Mouse (Mus musculus) liver, adult 2 months (tissue): Measurements from ENCODE around the gene Muc1.

ENCODE experiments used
- CTCF ChIP-seq: fragments of 200-500 bp; IDR thresholded peaks from 2 replicates; pipeline ENCODE4 v1.5.1; 2011; ENCODE audit warnings: low read depth, low read length, control low read depth
- POLR2A ChIP-seq: fragments of 200-500 bp; IDR thresholded peaks from 2 replicates; pipeline ENCODE4 v1.6.1; 2011; ENCODE audit warnings: low read length, control low read depth; ENCODE audit not compliant: insufficient read depth; ENCODE audit errors: extremely low read depth

DNA sequence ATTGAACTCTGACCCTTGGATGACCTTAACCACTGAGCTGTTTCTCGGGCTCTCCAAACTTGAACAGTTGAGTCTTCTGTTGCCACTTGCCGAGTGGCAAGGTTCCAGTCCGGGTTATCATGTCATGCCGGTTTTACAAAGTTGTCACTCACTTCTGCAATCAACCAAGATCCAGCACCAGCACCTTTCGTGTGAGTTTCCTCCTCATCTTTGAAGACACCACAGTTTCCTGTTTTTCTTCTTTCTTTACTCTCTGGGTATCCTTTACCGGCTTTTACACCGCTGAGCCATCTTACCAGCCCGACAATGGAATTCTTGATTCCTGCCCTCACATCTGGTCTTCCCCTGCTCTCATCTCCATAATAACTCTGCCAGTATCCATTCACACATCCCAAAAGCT lies 38.4 kb upstream of the Muc1 start:
- no peak for TF ChIP-seq CTCF
- no peak for TF ChIP-seq POLR2A
